Mouse (Mus musculus) G1E (cell line): ENCODE data around the gene Tpcn2. TPM values are rescaled to one million over a fixed set of nuclear protein-coding genes. Genes with fewer than 3 reads are reported as not detected.

Experiments used
- ATAC-seq: 2 replicates; pipeline ENCODE4 v1.8.0; 2016; ENCODE audit warnings: mild to moderate bottlenecking; ENCODE audit not compliant: insufficient number of reproducible peaks, poor library complexity, low FRiP score, severe bottlenecking; ENCODE audit errors: extremely low read depth
- DNase-seq: peaks from one replicate; pipeline ENCODE4 v3.0.0; 2012; ENCODE audit warnings: low spot score
- H3K27me3 ChIP-seq: 2 replicates; pipeline ENCODE4 v1.6.1; 2012; ENCODE audit warnings: mild to moderate bottlenecking, low read length, inconsistent platforms; ENCODE audit not compliant: insufficient read depth
- H3K36me3 ChIP-seq: replicated peaks from 2 replicates; pipeline ENCODE3; 2012; ENCODE audit warnings: mild to moderate bottlenecking, inconsistent platforms
- H3K4me1 ChIP-seq: 2 replicates; pipeline ENCODE4 v1.6.1; 2012; ENCODE audit warnings: low read depth, low read length, inconsistent platforms, mixed read lengths; ENCODE audit not compliant: insufficient read depth
- H3K4me3 ChIP-seq: 2 replicates; pipeline ENCODE4 v1.5.1; 2012; ENCODE audit warnings: low read depth, mild to moderate bottlenecking, inconsistent platforms, low read length, moderate library complexity, mixed read lengths
- H3K9me3 ChIP-seq: replicated peaks from 2 replicates; pipeline ENCODE4 v1.6.1; 2012; ENCODE audit warnings: inconsistent platforms
- CTCF ChIP-seq: IDR thresholded peaks from 2 replicates; pipeline ENCODE4 v1.5.1; 2012; ENCODE audit warnings: low read depth, low read length, inconsistent platforms, mixed read lengths
- GATA1 ChIP-seq: IDR thresholded peaks from 2 replicates; pipeline ENCODE4 v1.6.1; 2012; ENCODE audit warnings: borderline replicate concordance, low read length, inconsistent platforms, mixed read lengths
- GATA2 ChIP-seq: IDR thresholded peaks from 2 replicates; pipeline ENCODE4 v1.6.1; 2012; ENCODE audit warnings: low read depth, low read length, inconsistent platforms, borderline replicate concordance
- POLR2AphosphoS5 ChIP-seq: IDR thresholded peaks from 2 replicates; pipeline ENCODE4 v1.6.1; 2012; ENCODE audit warnings: low read depth, low read length, inconsistent platforms; ENCODE audit not compliant: insufficient replicate concordance
- TAL1 ChIP-seq: conservative IDR thresholded peaks from 2 replicates; pipeline ENCODE4 v1.6.1; 2012; ENCODE audit warnings: low read depth, low read length, inconsistent platforms, mixed read lengths
- polyA plus RNA-seq: library from polyadenylated mRNA; stranded (reverse); fragments of >175 nt; gene quantifications from 2 replicates; pipeline ENCODE4 v1.2.3, GENCODE M21; 2012
- total RNA-seq, 2 experiments: library from RNA; stranded (forward) in 1 of 2; stranded (reverse) in 1 of 2; fragments of 200-1000 nt in 1 of 2; fragments of >200 nt in 1 of 2; fragmentation: Nextera tagmentation in 1 of 2; gene quantifications; 2 replicates each; pipeline ENCODE4 v1.2.3; 2014 to 2017

Tpcn2 gene
- total and polyA plus RNA-seq, 3 experiments: 2.4 to 6.9 (median 4.2) TPM

GRCm38 (mm10) chr7:145252715-145253476 lies 30.9 kb downstream of the Tpcn2 start:
- Histone ChIP-seq H3K4me3 (no peak overlapping the region), H3K4me1 (no peaks in the 10 kb centered on the region; the same call in 1 of the 2 replicates), H3K36me3 (peaks cover 27% of the 10 kb centered on the region), H3K27me3 (peaks cover 17% of the 10 kb centered on the region; the same call in 1 of the 2 replicates), H3K9me3 (no peaks in the 10 kb centered on the region)
- ATAC-seq: peak; percentile 57
- TF ChIP-seq CTCF (peak; percentile 40; the same call in 1 of the 2 replicates), GATA2 (no peak)
- DNase-seq: peak; percentile 73

GRCm38 (mm10) chr7:145250225-145250624 lies 33.6 kb downstream of the Tpcn2 start:
- Histone ChIP-seq H3K36me3 (peaks cover 9% of the 10 kb centered on the region), H3K4me3 (no peak overlapping the region), H3K9me3 (no peaks in the 10 kb centered on the region), H3K27me3 (peaks cover 17% of the 10 kb centered on the region; the same call in 1 of the 2 replicates), H3K4me1 (no peaks in the 10 kb centered on the region)
- TF ChIP-seq TAL1 (no peak), GATA2 (no peak)
- DNase-seq (no peak), ATAC-seq (no peak)

GRCm38 (mm10) chr7:145248911-145249310 lies 34.9 kb downstream of the Tpcn2 start:
- no peaks in the 10 kb centered on the region for H3K9me3 ChIP-seq
- DNase-seq (no peak), ATAC-seq (no peak)
- no peak for TF ChIP-seq POLR2AphosphoS5
- TF ChIP-seq TAL1: no peak
- H3K4me1 ChIP-seq: no peaks in the 10 kb centered on the region
- no peak overlapping the region for H3K4me3 ChIP-seq
- peaks cover 19% of the 10 kb centered on the region for H3K27me3 ChIP-seq
- H3K36me3 ChIP-seq: no peaks in the 10 kb centered on the region

- TF ChIP-seq GATA1: no peak
- peak; percentile 86 for TF ChIP-seq CTCF
- no peak for TF ChIP-seq POLR2AphosphoS5
- no peak for TF ChIP-seq GATA2
- no peak for TF ChIP-seq TAL1
- peaks cover 14% of the 10 kb centered on the region for H3K27me3 ChIP-seq
- no peaks in the 10 kb centered on the region for H3K36me3 ChIP-seq
- 0 out of 2 replicates have a peak, but pooled peaks have one; percentile 28 for ATAC-seq
- no peak overlapping the region for H3K4me3 ChIP-seq
- DNase-seq: peak; percentile 40
- H3K9me3 ChIP-seq: no peaks in the 10 kb centered on the region
- H3K4me1 ChIP-seq: no peaks in the 10 kb centered on the region
These were observed 40.7 kb downstream of the Tpcn2 start for GRCm38 (mm10) chr7:145242851-145243712.

- Histone ChIP-seq H3K27me3 (peaks cover 14% of the 10 kb centered on the region), H3K4me3 (no peak overlapping the region), H3K4me1 (no peaks in the 10 kb centered on the region), H3K9me3 (no peaks in the 10 kb centered on the region), H3K36me3 (no peaks in the 10 kb centered on the region)
- DNase-seq (no peak), ATAC-seq (no peak)
- TF ChIP-seq POLR2AphosphoS5 (no peak), GATA2 (no peak), CTCF (no peak), GATA1 (no peak), TAL1 (no peak)
These were observed 41.8 kb downstream of the Tpcn2 start for GRCm38 (mm10) chr7:145242028-145242427.

GRCm38 (mm10) chr7:145240929-145241328 lies 42.9 kb downstream of the Tpcn2 start:
- ATAC-seq (no peak), DNase-seq (no peak)
- Histone ChIP-seq H3K4me1 (no peaks in the 10 kb centered on the region), H3K9me3 (no peaks in the 10 kb centered on the region), H3K4me3 (no peak overlapping the region), H3K27me3 (peaks cover 14% of the 10 kb centered on the region), H3K36me3 (no peaks in the 10 kb centered on the region)
- TF ChIP-seq TAL1 (no peak), GATA2 (no peak), POLR2AphosphoS5 (no peak), CTCF (no peak), GATA1 (no peak)
